Mouse (Mus musculus) heart, adult 11 months (tissue): ENCODE measurements at regions not wholly inside any gene's neighbourhood (a gene's known extent, or its start where the extent isn't known, plus 50 kb on each side); places are given as distances from the start of the nearest gene placed in this dataset.
A peak's percentile ranks its signal among the peaks of the same experiment; 100 is the strongest.

Experiments
- DNase-seq: peaks from one replicate; pipeline ENCODE4 v3.0.0; 2022

DNA sequence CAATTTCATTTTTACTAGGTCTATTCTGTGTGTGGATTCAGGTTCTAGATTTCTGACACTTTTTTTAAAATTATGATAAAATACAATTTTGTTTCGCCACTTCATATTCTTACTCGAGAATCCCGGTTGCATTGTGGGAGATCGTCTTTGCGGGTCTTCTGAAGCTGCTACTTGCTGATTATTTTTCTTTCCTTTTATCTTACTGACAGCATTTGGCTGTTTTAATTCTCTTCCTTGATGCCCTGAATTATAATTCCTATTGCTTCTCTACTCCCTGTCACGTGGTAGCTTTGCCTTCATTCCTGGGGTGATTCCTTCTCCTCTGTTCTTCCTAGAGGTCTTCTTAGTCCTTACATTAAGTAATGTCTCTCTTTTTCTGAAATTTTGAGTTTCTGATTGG is 193.8 kb upstream of the Tent5a start:
- no peak for DNase-seq

DNA sequence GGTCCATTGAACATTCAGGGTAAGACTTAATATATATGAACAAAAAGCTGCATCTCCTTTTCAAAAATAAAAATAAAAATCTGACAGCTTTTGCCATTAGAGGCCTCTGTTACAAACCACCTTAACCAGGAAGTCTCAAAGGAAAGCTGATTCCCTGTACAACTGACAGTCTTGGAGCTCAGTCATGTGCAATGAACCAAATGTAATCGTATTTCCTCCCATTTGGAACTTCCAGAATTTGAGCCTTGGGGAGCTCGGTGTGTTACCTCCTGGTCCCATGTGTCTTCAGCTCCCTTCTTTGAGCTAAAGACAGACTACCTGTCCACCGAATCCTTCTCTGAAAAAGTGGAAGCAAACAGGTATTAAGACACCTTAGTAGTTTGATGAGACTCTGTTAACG is 171.9 kb upstream of the Tent5a start:
- no peak for DNase-seq

DNA sequence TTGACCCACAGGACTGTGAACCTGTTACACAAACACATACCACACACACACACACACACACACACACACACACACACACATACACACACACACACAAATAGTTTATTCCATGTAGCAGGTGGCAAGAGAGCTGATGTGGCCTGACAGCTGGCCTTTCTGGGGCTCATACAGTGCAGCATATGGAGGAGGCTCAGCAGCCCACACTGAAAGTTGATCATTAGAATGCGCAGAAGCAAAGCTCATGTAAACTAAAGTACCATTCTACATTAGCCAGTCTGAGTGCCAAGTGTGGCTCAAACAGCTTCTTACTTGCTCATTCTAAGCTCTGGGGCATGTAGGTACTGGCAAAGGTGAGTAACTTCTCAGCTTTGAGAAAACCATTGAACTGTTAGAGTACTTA is 170.2 kb upstream of the Tent5a start:
- DNase-seq, result no peak

DNA sequence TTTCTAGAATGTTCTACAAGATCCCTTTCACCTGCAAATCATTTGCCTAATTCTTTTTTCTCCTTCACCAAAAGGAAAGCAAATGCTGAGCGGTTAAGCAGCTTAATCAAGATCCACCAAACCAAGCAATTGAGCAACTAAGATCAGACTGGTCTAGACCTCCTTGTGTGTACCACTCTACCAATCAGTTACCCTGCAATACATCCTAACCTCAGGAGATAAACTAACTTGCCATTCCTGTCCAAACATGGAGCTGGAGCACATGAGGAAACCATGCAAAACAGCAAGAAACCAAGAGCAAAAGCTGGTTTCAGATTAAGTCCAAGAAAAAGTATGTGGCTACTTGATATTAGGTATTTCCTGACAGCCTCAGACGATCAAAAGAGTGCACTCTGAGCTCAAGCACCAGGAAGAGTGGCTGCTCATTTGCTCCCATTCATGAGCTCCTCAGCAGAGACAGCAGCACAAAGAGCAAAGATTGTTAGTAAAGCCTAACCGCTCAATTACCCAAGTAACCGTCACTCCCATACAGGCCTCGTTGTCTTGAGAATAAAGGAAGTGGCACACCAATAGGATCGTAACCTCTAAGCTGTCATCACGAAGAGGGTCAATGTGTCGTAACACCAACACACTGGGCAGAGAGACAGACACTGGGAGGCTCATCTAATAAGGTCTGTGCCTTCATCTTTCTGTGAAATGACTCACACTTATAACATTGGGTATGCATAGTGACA is 169.5 kb upstream of the Tent5a start:
- DNase-seq, result peak; percentile 73

DNA sequence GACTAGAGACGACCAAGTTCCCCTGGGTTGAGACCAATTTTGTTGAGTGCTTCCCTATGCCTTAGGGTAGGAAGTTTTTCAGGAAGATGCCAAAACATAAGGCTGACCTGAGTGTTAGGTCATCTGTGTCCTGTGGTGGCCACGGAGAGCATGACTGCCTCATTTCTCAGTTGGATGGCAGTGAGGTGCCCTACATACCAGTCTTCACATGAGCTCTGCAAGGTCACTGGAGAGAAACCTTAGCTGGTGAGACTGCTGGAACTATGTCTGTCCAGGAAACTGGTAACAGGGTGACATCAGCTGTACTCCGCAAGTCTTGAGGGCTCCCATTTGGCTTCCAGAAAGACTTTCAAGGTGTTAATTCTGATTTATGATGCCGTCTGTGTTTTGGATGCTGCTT is 167.9 kb upstream of the Tent5a start:
- DNase-seq, result peak; percentile 87

DNA sequence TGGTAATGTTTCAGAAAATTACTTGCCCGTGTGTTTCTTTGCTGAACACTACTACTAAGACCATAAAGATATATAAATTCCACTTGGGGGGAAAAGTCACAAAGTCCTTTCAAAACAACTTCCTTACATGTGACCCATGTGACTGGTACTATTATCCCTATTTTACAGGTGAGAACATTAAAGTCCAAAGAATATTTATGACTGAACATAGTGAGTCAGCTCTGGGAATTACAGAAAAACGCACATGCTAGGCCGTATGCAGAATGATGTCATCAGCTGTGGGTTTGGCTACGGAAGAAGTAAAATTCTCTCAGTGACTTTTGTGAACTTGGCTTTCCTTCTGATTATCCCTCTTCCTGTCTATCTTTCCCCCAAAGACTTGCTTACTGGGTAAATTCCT is 166.6 kb upstream of the Tent5a start:
- no peak for DNase-seq

DNA sequence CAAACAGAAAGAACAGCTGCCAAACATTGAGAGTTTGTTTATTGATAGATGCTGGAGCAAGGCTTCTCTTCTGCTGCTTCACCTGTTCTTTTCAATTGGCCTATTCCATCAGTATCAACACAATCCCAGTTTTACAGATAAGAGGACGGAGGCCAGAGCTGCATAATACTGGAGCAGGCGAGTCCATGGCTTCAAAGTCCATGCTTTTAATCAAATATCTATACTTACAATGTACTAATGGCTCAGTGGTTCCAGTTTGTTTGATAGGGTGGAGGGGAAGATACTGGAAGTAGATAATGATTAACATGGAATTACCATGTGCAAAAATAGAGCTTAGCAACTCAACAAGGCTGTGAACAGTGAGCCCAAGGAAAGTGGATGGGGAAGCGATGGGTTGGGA is 163.2 kb upstream of the Tent5a start:
- no peak for DNase-seq

DNA sequence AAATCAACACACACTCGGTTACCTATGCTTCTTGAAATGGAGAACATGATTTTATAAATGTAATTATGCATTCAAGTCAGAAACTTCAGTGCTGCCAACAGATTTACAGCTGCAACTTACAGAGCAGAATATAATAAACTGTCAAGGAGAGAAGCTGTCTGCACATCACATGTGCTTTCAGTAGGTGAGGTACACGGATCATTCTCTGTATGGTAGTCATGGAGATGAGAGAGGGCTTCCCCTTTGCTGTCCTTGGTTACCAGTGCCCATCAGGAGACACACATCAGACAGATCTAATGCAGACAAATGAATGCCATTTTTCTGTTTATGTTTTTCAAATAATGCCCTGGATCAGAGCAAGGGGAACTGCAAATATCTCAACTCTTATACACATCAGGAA is 160.8 kb upstream of the Tent5a start:
- DNase-seq, result no peak

DNA sequence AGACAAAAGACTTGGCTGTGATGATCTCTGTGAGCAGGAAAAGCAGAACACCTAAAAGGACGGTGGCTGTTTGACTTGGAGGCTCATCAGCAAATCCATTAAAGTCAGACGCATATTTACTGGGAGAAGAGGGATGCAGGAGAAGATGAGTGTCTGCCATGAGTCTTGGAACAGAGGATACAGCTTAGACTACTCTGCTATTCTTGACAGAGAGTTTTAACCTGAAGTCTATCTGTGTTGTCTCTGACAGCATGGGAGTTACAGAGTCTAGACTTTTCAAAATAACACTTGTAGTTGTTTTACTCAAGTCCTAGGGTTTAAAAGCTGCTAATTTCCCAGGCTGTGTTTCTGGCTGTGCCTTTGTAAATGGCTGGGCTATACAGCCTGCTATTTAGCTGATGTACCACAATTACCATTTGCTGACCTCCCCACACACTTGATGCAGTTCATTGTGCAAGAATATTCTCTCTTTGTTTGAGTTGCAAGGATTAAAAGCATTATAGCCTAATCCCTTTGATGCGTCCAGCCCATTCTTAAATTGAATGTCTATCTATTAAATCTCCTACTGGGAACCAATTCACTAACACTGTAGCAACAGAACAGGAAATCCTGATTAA is 160.0 kb upstream of the Tent5a start:
- DNase-seq, result no peak

DNA sequence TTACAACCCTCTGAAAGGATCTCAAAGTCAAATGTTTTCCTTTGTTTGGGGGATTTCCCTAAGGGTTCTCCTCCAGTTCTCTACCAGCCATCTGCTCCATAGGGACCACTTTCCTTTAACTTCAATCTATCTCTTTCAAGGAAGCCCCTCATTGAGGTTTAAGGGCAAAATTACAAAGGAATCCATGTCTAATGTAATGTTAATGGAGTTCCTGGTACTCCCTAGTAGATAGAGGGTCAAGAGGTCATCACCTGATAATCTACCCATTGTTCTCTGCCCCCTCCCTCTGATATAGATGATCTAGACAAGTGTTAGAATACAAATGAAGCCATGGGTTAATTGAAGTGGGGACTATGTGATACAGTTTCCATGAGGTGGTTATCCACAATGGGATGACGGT is 158.6 kb upstream of the Tent5a start:
- DNase-seq, result no peak

DNA sequence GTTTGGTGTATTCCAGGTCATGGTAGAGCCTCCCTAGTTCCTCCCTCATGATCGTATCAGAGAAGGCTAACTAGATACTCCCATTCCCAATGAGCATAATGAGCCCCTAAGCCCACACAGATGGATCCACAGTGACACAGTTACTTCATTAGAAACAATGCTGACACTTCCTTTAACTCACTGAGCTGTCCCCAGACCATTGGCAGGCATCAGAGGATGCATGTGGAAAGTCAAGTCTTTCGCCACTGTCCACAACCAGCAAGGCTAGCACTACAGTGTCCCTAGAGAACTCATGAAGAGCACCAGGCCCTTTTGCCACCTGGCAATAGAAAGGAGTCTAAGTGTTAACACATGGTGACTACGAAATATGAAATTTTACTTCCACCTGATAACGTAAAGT is 156.1 kb upstream of the Tent5a start:
- no peak for DNase-seq

DNA sequence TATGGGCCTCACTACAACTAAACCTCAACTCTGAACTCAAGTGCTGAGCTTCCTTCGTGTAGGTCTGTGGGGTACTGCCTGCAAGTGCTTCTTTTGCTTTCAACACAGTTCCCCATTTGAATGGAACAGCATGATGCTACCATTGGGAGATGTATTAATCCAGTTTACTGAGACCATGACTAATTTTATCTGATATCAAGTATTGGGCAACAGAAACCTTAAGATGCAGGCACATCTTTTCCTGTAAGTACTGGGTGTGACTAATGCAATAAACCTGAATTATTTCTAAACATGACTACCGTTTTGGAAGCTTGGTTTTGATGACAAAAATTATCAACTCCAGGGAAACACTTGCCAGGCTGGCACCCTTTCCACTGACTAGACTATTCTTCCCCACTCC is 153.4 kb upstream of the Tent5a start:
- no peak for DNase-seq

DNA sequence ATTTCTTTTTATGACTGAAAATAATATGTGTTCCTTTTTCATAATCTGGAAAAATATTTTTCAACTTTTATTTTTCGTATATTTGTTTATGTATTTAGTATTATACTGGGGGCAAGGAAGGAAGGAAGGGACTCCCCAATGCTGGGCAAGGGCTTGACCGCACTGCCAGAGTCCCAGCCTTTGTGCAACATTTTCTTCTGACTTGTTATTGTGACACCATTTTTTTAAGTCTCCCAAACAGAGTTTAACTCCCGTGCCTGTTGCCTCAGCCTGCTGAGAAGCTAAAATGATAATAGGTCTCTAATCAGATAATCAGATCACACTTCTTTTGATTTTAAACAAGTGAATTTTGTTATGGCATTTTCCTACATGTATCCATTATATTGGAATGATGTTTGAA is 148.1 kb upstream of the Tent5a start:
- DNase-seq, result no peak

DNA sequence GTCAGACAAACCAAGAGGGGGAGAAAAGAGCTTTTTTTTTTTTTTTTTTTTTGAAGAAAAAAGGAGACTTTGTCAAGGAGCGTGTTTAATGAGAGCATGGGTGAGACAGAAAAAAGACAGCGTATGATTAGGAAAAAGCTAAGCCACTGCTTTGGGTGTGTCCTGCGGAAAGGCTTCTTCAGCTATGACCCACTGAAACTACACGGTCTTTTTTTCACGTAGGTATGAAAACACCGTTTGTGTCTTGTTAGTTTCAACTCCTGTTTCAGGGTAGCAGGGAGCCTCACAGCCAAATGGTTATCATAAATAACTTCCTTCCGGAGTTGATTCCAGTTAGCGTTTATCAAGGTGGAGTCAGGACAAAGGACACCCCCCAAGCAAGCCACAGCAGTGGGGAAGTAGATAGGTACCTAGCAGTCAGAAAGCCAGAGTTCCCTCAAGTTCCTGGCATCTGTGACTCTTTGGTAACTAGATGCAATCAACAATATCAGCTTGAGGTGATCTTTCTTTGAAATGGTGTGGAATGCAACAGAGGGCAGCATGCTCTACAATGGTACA is 143.2 kb upstream of the Tent5a start:
- DNase-seq, result no peak

DNA sequence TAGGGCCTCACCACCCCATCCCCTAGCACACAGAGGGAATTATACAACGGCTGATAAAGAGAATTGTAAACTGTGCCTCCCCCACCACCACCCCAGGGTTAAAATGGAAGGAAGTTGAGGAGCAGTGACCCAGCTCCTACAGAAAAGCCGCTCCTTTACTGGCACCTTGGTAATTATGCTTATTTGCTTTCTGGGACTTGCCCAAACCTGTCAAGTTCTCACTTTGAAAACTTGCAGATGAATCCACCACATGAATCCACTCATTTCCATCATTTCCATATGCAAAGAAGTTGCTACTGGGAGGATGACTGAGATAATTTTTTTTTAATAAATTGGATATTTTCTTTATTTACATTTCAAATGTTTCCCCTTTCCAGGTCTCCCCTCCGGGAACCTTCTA is 142.1 kb upstream of the Tent5a start:
- no peak for DNase-seq

DNA sequence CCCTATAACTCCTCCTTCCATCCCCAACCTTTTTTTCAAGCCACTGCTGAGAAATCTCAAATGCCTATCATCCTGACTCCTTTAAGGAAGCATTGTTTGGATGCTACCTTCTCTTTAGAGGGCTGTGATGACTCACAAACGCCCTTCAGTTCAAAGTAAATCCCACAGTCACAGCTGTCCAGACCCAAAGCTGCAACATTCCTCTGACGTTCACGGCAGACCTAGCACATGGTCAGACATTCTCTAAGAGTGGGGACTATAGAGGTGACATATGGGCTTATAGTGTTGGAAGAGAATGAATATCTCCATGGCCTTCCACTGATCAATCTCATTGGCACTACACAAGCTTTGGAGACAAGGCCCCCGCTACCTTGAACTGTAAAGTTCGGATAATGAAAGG is 139.5 kb upstream of the Tent5a start:
- no peak for DNase-seq

DNA sequence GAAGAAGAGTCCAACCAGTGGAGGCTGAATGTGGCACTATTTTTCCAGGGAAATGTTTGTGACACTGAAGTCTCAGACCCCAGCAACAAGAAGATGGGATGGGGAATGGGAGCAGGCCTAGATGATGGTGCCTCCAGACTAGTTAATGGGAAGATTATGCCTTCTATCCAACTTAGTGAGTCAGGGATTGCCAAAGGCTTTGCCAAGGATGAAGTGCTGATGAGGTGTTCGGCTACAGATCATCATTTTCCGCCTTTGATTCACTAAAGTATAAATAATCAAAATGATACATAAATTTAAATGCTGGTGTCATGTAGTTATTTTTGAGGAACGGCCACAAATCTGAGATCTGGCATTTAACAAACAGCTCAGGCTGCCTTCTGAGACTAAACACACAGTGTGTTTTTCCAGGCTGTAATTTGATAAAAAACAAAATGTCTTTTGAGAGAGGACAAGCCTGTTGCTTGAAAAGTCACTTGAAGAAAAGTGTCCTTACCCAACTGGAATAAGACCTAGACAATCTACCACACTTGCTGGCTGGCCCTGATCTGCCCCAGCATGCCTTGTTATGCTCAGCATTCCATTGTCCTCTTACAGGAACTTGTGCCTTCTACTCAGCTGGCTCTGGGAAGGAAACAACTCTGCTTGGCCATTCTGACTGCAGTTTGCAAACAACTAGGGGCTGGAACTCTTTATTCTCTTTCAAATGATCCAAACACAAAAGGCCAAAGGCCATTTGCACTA is 132.1 kb upstream of the Tent5a start:
- DNase-seq, result no peak

DNA sequence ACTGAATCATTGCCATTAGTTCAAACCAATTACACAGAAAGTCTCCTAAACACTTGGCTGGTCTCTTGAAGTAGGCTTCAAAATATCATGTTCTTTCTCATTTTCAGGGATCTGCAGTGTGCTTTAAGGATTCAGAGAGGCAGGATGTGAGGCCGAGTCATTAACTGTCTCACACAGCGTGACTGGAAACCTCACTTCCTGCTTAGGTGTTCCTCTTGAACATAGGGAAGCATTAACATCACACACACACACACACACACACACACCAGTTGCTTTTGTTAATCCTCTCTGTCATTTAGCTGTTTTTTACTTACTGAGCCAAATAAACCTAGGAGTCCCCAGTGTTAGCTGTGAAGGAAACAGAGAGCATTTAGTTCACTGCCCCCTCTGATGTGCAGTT is 131.2 kb upstream of the Tent5a start:
- DNase-seq, result no peak

DNA sequence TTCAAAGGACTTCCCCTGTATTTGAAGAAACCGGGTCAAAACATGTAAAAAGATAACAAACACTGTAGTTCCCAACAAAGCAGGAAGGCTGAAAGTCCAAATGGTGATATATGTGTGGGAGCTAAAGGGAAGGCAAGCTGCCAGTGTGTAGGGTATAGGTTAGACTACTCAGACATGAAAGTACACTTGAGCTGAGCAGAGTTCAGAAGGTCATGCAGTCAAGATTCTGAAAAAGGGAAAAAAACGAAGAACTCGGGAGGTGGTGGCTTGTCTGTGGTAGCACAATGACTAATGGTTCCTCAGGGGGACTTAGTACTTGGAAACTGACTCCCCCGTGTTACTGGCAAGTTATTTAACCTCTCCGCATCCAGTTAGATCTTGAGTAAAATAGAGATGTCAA is 130.3 kb upstream of the Tent5a start:
- DNase-seq, result no peak

DNA sequence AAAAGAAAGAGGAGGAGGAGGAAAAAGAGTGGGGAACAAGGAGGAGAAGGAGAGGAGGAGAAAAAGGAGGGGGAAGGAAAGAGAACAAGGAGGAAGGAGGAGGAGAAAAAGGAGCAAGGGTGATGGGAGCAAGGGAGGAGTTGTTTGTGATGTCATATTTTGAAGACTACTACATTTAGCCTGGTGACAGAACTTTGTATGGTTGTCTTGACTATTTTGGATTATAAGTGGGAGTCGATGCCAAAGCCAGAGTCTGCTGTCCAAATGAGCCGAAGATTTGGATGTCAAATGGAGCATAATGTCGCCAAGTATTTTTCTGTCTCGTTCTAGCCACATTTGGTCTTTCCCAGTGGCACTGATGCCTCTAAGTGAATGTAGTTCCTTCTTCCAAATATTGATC is 128.2 kb upstream of the Tent5a start:
- DNase-seq, result no peak

DNA sequence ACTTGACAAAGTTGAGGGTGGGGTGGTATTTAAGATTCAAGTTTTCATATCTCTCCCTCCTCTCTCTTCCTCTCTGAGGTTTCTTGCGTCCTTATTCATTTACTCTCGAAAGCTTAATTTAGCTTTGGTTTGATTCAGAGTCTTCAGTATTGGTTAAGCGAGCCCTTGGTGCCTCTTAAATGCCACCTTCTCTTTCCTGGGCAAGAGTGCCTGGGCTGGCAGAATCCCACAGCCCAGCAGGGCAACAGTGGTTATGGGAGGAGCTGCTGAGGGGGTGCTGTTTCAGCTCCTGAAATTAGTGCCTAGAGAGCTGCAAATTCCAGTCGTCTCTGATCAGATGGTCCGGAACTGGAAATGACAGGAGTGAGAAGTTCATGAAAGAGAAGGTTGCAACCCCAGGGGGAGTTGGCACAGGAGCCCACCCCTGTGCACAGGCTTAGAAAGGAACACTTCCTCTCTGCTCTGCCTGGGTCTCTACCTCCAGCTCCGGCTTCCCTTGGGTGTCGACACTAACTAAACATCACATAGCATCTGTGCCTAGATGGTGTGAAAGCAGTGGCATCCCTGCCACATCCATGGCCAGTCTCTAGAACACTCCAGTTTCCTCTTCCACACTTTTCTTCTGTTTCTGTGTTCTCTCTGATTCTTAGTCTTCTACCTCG is 125.2 kb upstream of the Tent5a start:
- no peak for DNase-seq

DNA sequence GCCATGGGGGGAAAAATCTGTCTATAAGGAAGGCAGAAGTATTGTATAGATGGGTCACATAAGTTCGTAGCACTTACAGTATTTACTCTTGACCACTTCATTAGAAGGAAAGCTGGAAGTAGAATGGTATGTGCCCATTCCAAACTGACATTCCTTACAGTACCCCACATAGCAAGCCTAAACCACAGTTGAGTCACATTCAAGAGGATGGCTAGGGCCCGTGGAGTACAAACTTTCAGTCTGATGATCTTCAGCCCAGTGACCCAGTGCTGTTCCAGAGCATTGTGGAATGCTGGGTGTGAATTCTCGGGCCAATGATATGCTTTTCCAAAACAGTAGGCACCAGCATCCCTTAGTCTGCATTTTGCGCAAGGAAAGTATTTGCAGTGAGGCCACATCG is 124.2 kb upstream of the Tent5a start:
- DNase-seq, result no peak

DNA sequence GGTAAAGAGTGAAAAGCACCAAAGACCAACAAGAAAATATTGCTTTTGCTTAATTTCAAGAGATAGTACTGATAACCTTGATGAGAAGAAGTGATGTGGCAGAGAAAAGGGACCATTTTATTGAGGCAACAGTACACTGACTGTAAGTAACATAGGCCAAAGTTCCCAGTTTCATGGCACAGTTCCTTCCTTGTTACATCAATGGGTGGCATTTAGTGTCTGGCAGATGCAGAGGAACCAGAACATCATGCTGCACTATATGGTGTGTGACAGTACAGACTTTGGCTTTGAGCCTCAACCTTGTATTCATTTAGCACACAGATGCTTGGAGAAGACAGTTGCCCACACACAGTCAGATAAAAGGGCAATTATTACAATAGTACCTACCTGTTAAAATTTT is 123.7 kb upstream of the Tent5a start:
- no peak for DNase-seq

DNA sequence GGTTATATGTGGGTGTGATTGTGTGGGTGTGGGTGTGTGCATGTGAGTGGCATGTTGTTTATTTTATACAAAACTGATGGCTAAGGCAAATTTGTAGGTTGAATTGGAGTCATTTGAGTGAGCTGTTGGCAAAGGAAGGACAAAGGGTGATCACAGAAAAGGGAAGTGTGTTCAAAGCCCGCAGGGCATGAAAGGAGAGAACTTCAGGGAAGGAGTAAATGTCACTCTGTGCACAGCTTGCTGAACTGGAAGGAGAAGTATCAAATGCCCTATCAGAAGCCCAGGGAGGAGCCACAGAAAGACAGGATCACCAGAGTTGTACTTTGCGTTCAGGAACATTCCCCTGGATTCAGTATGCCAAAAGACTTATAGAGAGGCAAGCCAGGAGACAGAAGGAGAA is 122.3 kb upstream of the Tent5a start:
- DNase-seq, result no peak
